Mouse (Mus musculus) stomach, postnatal 0 days (tissue): ENCODE results near the gene Rbbp7.

Experiments used
- CTCF ChIP-seq: IDR thresholded peaks from 2 replicates; pipeline ENCODE4 v1.5.1; 2016; ENCODE audit warnings: antibody characterized with exemption, low read depth, mild to moderate bottlenecking, moderate library complexity
- EP300 ChIP-seq: optimal IDR thresholded peaks from 2 replicates; pipeline ENCODE3; 2016; ENCODE audit warnings: antibody characterized with exemption

GRCm38 (mm10) chrX:162756058-162756457 is 4.1 kb upstream of the Rbbp7 start:
- TF ChIP-seq CTCF (no peak), EP300 (no peak)
